Mouse (Mus musculus) neural tube, embryonic 14.5 days (tissue): ENCODE results near the gene Osbpl5. TPM values are rescaled to one million over a fixed set of nuclear protein-coding genes. Genes with fewer than 3 reads are reported as not detected.
"Not testable (repeated sequence)": the region's sequence is repeated elsewhere in the genome, so short reads cannot be mapped to it uniquely, and the experiment has no call there.

Source experiments
- ATAC-seq: fragments of 200-750 bp; cut with Nextera tagmentation; 2 replicates; pipeline ENCODE4 v1.8.0; 2017; ENCODE audit warnings: low read depth, mild to moderate bottlenecking, moderate TSS enrichment, moderate library complexity
- H3K27ac ChIP-seq: fragments of 300-500 bp; sonication (generic); 2 replicates; pipeline ENCODE4 v1.5.1; 2014; ENCODE audit warnings: low read depth, mild to moderate bottlenecking, control low read depth, low read length, moderate library complexity, mixed read lengths
- H3K27me3 ChIP-seq: fragments of 300-500 bp; sonication (generic); 2 replicates; pipeline ENCODE4 v1.6.1; 2014; ENCODE audit warnings: low read length; ENCODE audit not compliant: control insufficient read depth, insufficient read depth
- H3K36me3 ChIP-seq: fragments of 300-500 bp; sonication (generic); 2 replicates; pipeline ENCODE4 v1.6.1; 2014; ENCODE audit warnings: low read length, mixed read lengths; ENCODE audit not compliant: control insufficient read depth, insufficient read depth
- H3K4me1 ChIP-seq: fragments of 300-500 bp; sonication (generic); 2 replicates; pipeline ENCODE4 v1.6.1; 2014; ENCODE audit warnings: low read length; ENCODE audit not compliant: control insufficient read depth, insufficient read depth
- H3K4me2 ChIP-seq: fragments of 300-500 bp; sonication (generic); 2 replicates; pipeline ENCODE4 v1.6.1; 2014; ENCODE audit warnings: mild to moderate bottlenecking, low read depth, low read length, control low read depth
- H3K4me3 ChIP-seq: fragments of 300-500 bp; sonication (generic); 2 replicates; pipeline ENCODE4 v1.5.1; 2014; ENCODE audit warnings: low read depth, low read length, control low read depth, mixed read lengths
- H3K9ac ChIP-seq: fragments of 300-500 bp; sonication (generic); replicated peaks from 2 replicates; pipeline ENCODE4 v1.6.1; 2014; ENCODE audit warnings: low read depth, mild to moderate bottlenecking, control low read depth, low read length, mixed read lengths
- H3K9me3 ChIP-seq: fragments of 300-500 bp; sonication (generic); 2 replicates; pipeline ENCODE4 v1.6.1; 2016; ENCODE audit warnings: low read length; ENCODE audit not compliant: control insufficient read depth
- whole genome bisulfite sequencing: fragments of 180-500 bp; shearing (Covaris S2); extraction: QIAGEN DNeasy Blood & Tissue Kit; methylation state at CpG from one replicate; pipeline ENCODE4 v1.1.7; 2014; 5-methylcytosine and 5-hydroxymethylcytosine counted together
- polyA plus RNA-seq: library from polyadenylated mRNA; unstranded; fragments of >200 nt; fragmentation: Nextera tagmentation; extraction: Ambion mirVana; gene quantifications from 2 replicates; pipeline ENCODE4 v1.2.1, GENCODE M21; 2014

The Osbpl5 gene
- polyA plus RNA-seq, 1 experiment from 2014 or later: 33.3 TPM

GRCm38 (mm10) chr7:143696140-143696539 is 60.6 kb downstream of the Osbpl5 start:
- Histone ChIP-seq H3K4me2 (no peak overlapping the region), H3K27ac (no peak overlapping the region), H3K4me3 (no peak overlapping the region), H3K9ac (no peak overlapping the region), H3K4me1 (no peaks in the 10 kb centered on the region), H3K27me3 (no peaks in the 10 kb centered on the region), H3K36me3 (peaks cover 47% of the 10 kb centered on the region), H3K9me3 (no peaks in the 10 kb centered on the region)
- no peak for ATAC-seq
- 69% methylated on average over 2 of the region's 2 CpGs for WGBS

GRCm38 (mm10) chr7:143694550-143694949 is 62.2 kb downstream of the Osbpl5 start:
- no peak overlapping the region for H3K27ac ChIP-seq
- H3K4me1 ChIP-seq: no peaks in the 10 kb centered on the region
- H3K9ac ChIP-seq: no peak overlapping the region
- ATAC-seq: no peak
- H3K27me3 ChIP-seq: no peaks in the 10 kb centered on the region
- H3K9me3 ChIP-seq: no peaks in the 10 kb centered on the region
- 92% methylated on average over 7 of the region's 7 CpGs for WGBS
- H3K4me2 ChIP-seq: no peak overlapping the region
- peaks cover 62% of the 10 kb centered on the region for H3K36me3 ChIP-seq
- H3K4me3 ChIP-seq: no peak overlapping the region

GRCm38 (mm10) chr7:143692746-143693510 is 63.9 kb downstream of the Osbpl5 start:
- 94% methylated on average over 12 of the region's 12 CpGs for WGBS
- no peak for ATAC-seq

GRCm38 (mm10) chr7:143691909-143692308 is 64.9 kb downstream of the Osbpl5 start:
- Histone ChIP-seq H3K4me3 (no peak overlapping the region), H3K9ac (no peak overlapping the region), H3K27me3 (no peaks in the 10 kb centered on the region), H3K4me2 (no peak overlapping the region), H3K9me3 (no peaks in the 10 kb centered on the region), H3K27ac (no peak overlapping the region), H3K4me1 (no peaks in the 10 kb centered on the region), H3K36me3 (peaks cover 58% of the 10 kb centered on the region)
- ATAC-seq: no peak
- WGBS: 98% methylated on average over 4 of the region's 4 CpGs

More at GRCm38 (mm10) chr7:143692746-143693510, 63.9 kb downstream of the Osbpl5 start:
- Histone ChIP-seq H3K36me3 (peaks cover 62% of the 10 kb centered on the region), H3K4me2 (no peak overlapping the region), H3K27ac (no peak overlapping the region), H3K4me1 (no peaks in the 10 kb centered on the region), H3K4me3 (no peak overlapping the region), H3K9ac (no peak overlapping the region), H3K9me3 (no peaks in the 10 kb centered on the region), H3K27me3 (no peaks in the 10 kb centered on the region)

- WGBS: 95% methylated on average over 5 of the region's 5 CpGs
- no peaks in the 10 kb centered on the region for H3K27me3 ChIP-seq
- ATAC-seq: no peak
- no peak overlapping the region for H3K4me2 ChIP-seq
- H3K27ac ChIP-seq: no peak overlapping the region
- no peak overlapping the region for H3K4me3 ChIP-seq
- H3K36me3 ChIP-seq: peaks cover 58% of the 10 kb centered on the region
- no peak overlapping the region for H3K9ac ChIP-seq
- no peaks in the 10 kb centered on the region for H3K4me1 ChIP-seq
- no peaks in the 10 kb centered on the region for H3K9me3 ChIP-seq
Observed at GRCm38 (mm10) chr7:143691181-143691580, 65.6 kb downstream of the Osbpl5 start.

GRCm38 (mm10) chr7:143689946-143690345 is 66.8 kb downstream of the Osbpl5 start:
- Histone ChIP-seq H3K9me3 (no peaks in the 10 kb centered on the region), H3K27ac (no peak overlapping the region), H3K27me3 (no peaks in the 10 kb centered on the region), H3K4me3 (no peak overlapping the region), H3K36me3 (peaks cover 52% of the 10 kb centered on the region), H3K4me1 (no peaks in the 10 kb centered on the region), H3K4me2 (no peak overlapping the region), H3K9ac (no peak overlapping the region)
- 86% methylated on average over 4 of the region's 4 CpGs for WGBS
- no peak for ATAC-seq

GRCm38 (mm10) chr7:143689481-143689880 is 67.3 kb downstream of the Osbpl5 start:
- no peak overlapping the region for H3K4me2 ChIP-seq
- no peak overlapping the region for H3K27ac ChIP-seq
- peaks cover 47% of the 10 kb centered on the region for H3K36me3 ChIP-seq
- ATAC-seq: no peak
- no peak overlapping the region for H3K4me3 ChIP-seq
- no peak overlapping the region for H3K9ac ChIP-seq
- no peaks in the 10 kb centered on the region for H3K4me1 ChIP-seq
- 80% methylated on average over 7 of the region's 7 CpGs for WGBS
- no peaks in the 10 kb centered on the region for H3K27me3 ChIP-seq
- no peaks in the 10 kb centered on the region for H3K9me3 ChIP-seq

GRCm38 (mm10) chr7:143686676-143687075 is 70.1 kb downstream of the Osbpl5 start:
- H3K27me3 ChIP-seq, H3K9ac ChIP-seq, H3K4me3 ChIP-seq, ATAC-seq, H3K4me1 ChIP-seq, H3K4me2 ChIP-seq, H3K9me3 ChIP-seq, H3K27ac ChIP-seq: not testable (repeated sequence)
- WGBS: 88% methylated on average over 3 of the region's 3 CpGs
- H3K36me3 ChIP-seq: peaks cover 20% of the 10 kb centered on the region

- H3K36me3 ChIP-seq: peaks cover 15% of the 10 kb centered on the region
- not testable (repeated sequence) for ATAC-seq, H3K4me1 ChIP-seq, H3K27ac ChIP-seq, H3K4me3 ChIP-seq, H3K4me2 ChIP-seq, H3K27me3 ChIP-seq, H3K9me3 ChIP-seq, H3K9ac ChIP-seq
- WGBS: 74% methylated on average over 4 of the region's 4 CpGs
Observed at GRCm38 (mm10) chr7:143686191-143686590, 70.6 kb downstream of the Osbpl5 start.
